Mouse (Mus musculus) heart, postnatal 36 days (tissue): ENCODE data around the gene Dnajb8. TPM values are rescaled to one million over a fixed set of nuclear protein-coding genes. Genes with fewer than 3 reads are reported as not detected.

ENCODE experiments used
- DNase-seq, 2 experiments: peaks; one replicate each; pipeline ENCODE4 v3.0.0; 2021 to 2022
- intact Hi-C: fragments of 180-260 bp; cut with DNase I; formaldehyde crosslinking; loops from one replicate; pipeline ENCODE4 v1.15.1; 2025
- total RNA-seq, 2 experiments: library from RNA; stranded (reverse); gene quantifications; 2 replicates each; pipeline ENCODE4 v1.2.3; 2021

The Dnajb8 gene
- total RNA-seq, 2 experiments from 2014 or later, result not detected

DNA sequence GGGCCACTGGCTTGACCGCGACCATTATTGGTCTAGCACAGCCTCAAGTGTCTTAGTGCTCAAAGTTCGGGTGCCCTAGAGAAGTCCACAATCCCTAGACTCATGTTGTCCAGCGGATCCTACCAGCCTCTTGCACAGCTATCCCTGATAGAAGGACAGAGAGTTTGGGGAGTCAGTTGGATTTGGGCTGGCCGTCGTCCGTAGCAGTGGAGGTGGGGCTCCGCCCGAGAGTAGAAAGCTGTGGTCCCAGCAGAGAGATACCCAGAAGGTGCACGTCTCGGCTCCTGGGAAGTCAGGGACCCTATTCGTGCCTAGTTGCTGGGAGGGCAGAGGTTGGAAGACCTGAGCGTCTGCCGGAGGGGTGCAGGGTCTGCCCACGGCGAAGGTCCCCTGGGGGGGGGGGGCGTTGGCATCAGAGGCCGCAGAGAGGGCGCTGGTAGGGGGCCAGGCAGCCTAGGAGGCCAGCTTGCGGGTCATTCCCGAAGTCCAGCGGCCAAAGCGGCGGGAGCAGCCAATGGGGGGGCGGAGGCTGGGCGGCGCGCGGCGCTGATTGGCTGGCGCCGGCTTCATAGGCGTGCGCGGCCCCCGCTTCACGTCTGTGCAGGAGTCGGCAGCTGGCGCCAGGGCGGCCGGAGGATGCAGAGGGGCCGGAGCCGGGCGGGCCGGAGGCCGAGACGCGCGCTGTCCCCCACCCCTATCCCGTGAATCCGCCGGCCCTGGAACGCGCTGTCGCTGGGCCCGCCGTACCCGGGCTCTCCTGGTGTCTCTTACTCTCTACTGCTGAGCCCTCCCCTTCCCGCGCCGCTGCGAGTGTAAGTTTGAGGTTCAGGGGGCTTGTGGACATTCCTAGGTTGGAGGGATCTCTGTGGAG is 23.8 kb upstream of the Dnajb8 start:
- peak; percentile 86 to 87 for DNase-seq
- intact Hi-C loops, result loop anchor here (5.0 kb wide), 1 partner anchor 51 kb away; no protein-coding TSS in a partner anchor

DNA sequence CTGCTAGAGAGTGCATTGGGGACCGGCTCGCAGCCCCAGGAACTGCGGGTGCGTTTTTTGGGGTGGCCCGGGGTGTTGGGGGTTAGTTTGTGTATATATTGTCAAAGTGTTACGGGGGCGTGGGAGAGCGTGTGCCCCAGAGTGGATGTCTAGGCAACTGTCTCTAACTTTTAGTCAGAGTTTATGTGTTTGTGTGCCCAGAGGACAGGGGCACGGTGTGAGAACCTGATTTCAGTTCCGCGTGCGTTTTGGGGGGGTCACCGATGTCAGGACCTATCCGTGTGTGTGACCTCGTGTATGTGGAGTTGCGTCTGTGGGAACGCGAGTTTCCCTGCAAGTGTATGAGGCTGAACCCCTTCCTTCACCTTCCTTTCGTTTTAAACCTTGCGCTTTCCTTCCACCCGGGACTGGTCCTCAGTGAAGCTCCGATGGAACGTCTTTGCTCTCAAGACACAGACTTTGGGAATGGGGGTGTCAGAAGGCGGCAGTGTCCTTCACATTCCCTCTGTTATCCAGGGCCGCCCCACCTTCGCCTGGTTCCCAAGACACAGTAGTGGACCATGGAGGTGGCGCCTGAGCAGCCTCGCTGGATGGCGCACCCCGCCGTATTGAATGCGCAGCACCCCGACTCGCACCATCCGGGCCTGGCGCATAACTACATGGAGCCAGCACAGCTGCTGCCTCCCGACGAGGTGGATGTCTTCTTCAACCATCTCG is 22.9 kb upstream of the Dnajb8 start:
- intact Hi-C loops, result loop anchor here (5.0 kb wide), 1 partner anchor 52 kb away; no protein-coding TSS in a partner anchor
- DNase-seq, result peak; percentile 33 to 50

DNA sequence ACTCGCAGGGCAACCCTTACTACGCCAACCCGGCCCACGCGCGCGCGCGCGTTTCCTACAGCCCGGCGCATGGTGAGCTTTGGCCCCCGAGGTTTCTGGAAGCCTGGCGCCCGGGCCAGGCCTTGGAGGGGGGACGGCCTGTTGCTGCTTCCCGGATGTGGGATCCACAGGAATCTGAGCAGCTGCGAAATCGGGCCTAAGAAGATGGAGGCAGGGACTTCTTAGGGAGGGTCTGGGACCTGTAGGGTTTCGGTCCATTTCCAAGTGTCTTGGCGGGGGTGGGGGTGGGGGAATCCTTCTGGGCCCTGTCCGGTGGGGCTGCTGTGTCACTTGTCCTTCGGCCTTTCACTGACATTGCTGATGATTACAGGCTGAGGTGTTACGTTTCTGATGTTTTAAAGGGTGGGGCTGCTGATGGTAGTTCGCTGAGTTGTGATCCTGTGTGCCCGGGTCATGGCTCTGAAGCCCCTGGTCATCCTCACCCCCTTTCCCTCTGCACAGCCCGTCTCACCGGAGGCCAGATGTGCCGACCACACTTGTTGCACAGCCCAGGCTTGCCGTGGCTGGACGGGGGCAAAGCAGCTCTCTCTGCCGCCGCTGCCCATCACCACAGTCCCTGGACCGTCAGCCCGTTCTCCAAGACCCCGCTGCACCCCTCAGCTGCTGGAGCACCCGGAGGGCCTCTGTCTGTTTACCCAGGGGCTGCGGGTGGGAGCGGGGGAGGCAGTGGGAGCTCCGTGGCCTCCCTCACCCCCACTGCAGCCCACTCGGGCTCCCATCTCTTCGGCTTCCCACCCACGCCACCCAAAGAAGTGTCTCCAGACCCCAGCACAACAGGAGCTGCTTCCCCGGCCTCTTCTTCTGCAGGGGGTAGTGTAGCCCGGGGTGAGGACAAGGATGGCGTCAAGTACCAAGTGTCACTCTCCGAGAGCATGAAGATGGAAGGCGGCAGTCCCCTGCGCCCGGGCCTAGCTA is 22.1 kb upstream of the Dnajb8 start:
- DNase-seq, result peak in 1 of 2 experiments; percentile 25
- intact Hi-C loops, result loop anchor here (5.0 kb wide), 1 partner anchor 53 kb away; no protein-coding TSS in a partner anchor

DNA sequence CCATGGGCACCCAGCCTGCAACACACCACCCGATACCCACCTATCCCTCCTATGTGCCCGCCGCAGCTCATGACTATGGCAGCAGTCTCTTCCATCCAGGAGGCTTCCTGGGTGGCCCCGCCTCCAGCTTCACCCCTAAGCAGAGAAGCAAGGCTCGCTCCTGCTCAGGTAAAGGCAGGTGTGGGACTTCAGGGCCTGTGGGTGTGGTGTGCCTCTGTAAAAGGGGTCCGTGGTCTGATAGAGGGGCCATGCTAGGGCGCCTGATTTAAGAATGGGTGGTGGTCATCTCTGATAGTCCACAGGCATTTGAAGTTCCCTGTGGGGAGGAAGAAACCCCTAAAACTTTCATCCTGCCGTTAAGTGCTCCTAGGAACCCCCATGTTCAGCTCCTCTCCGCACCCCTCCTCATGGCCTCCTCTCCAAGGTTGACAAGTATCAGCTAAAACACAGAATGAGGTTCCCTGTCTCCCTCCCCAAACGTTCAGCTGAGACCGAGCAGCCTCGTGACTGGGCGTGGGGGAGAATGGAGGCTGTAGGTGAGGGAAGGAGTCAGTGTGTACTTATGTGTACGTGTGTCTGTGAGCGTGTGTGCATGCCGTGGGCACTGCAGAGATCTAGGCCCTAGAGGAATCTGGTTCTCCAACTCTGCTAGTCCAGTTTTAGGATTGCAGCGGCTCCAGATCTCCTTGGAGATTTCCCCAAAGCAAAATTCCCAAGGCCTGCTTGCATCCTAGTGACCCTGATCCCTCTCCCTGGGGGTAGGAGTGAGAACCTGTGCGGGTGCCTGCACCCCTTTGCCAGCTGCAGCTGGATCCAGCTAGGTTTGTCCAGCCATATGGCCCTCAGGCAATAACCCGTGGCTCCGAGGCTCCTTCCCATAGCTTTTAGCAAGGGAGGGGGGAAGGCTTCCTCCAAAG is 21.1 kb upstream of the Dnajb8 start:
- intact Hi-C loops, result no loop called here
- DNase-seq, result no peak

DNA sequence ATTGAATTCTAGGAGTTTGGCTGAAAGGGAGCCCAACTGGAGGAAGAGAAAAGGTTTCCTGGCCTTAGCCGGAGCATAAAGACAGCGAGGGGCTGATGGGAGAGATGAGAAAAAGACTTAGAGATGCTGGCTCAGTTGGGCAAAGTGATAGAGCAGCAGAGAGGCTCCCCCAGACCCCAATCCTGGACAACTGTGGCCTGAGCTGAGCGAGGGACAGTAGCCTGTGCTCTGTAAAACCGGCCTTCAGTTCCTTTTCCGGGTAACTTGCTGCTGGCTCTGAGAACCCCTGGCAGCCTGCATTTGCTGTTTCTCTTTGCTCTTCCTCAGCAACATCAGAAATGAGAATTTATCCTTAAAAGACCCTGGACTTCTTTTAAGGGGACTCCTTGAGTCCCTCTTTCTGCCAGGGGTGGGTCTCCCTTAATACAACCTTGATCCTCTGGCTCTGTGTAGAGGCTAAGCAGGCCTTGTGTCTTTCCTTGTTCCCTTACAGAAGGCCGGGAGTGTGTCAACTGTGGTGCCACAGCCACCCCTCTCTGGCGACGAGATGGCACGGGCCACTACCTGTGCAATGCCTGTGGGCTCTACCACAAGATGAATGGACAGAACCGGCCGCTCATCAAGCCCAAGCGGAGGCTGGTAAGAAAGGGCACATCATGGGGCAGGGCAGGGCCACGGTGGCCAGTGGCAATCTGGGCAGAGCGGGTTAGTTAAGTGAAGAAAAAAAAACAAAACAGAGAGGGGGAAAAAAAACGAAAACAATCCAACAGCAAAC is 20.0 kb upstream of the Dnajb8 start:
- peak in 1 of 2 experiments; percentile 24 for DNase-seq
- intact Hi-C loops, result loop anchor here (2.0 kb wide), 1 partner anchor 65 kb away; no protein-coding TSS in a partner anchor

DNA sequence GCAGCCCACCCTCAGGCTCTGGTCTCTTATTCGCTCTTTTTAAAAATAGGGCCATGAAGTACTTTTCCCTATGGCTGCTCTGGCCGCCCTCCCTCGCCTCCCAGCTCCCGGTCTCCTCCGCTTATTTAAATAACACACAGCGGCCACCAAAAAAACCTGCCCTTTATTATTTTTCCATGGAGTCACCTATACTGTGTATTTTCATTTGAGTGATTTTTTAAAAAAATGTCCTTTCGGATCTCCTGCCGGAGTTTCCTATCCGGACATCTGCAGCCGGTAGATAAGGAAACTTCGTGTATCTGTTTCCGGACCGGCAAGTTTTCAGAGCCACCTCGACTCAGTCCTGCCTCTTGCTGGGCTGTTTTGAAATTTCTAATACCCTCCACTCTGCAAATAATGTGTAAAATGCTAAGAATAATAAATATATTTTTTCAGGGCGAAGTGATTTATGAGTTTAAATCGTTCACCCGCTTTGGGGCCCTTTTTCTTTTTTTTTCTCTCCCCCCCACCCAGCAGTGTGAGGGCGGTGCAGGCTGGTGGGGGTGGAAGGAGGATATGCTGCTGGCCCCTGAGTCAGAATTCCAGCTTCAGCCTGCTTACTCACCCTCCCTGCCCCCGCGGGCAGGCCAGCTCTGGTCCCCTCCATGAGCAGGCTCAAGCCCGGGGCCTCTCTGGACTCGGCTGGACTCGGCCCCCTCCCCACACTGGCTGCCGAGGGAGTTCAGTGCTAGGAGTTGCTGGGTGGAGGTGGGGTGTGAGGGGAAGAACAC is 19.0 kb upstream of the Dnajb8 start:
- DNase-seq, result peak; percentile 47 to 51
- intact Hi-C loops, result loop anchor here (2.0 kb wide), 1 partner anchor 66 kb away; no protein-coding TSS in a partner anchor

DNA sequence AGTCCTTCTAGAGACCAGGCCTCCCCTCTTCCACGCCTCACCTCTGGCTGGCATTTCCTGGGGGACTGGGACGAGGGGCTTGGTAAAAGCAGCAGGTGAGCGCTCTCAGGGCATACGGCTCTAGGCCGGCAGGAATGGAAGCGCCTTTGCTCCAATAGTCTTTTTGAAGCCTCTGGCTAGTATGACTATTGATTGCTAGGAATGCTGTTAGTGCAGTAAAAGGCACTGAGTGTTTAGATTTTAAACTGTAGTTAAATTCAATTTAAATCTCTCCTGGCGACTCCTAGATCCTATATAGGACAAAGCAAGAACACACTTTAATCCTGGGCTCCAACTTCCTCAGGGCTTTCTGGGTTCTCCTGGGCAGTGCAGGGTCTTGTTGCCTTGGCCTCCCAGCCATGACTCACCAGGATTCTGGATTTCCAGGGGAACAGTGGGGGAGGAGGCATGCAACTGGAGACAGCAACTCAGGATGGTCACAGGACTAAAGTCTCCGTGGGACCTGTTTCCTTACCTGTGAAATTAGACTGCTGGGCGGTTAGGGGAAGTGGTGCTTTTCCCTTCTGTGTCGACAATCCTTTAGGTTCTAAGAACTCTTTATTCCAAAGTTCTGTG is 18.2 kb upstream of the Dnajb8 start:
- intact Hi-C loops, result loop anchor here (2.0 kb wide), 1 partner anchor 67 kb away; no protein-coding TSS in a partner anchor
- no peak for DNase-seq

DNA sequence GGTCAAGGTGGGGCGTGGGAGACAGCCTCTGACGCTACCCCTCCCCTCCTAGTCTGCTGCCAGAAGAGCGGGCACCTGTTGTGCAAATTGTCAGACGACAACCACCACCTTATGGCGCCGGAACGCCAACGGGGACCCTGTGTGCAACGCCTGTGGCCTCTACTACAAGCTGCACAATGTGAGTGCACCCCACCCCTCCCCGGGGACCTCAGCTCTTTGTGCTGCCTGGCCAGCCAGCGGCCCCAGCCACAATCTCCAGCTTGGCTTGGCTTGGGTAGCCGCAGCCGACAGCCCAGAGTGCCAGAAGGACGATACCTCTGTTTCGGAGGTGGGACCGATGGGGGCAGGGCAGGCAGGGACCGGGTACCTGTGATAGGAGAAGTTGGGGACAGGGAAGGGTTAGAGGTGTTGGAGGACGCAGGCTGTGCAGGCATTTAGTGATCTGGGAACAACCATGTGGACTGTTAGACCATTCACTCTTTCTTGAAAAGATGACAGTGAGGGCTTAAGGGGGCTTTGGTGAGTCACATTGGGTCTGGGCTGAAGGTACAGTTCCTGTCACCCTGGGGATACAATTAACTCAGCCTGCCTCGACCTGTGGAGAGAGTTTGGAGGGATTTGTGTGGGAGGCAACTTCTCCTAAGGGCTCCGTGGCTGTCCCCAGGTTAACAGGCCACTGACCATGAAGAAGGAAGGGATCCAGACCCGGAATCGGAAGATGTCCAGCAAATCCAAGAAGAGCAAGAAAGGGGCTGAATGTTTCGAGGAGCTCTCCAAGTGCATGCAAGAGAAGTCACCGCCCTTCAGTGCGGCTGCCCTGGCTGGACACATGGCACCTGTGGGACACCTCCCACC is 17.3 kb upstream of the Dnajb8 start:
- intact Hi-C loops, result loop anchor here (5.0 kb wide), 1 partner anchor 158 kb away; no protein-coding TSS in a partner anchor
- DNase-seq, result peak; percentile 57 to 58

DNA sequence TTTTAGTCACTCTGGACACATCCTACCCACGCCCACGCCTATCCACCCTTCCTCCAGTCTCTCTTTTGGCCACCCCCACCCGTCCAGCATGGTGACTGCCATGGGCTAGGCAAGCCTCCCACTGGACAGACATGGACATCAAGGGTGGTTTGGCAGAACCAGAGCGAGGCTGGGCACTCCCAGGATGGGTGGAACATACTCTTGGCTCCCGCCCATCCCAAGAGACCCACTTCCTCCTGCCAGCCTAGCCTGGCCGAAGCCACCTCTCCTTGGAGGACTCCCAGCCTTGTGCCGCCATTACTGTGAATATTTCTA is 16.7 kb upstream of the Dnajb8 start:
- intact Hi-C loops, result loop anchor here (5.0 kb wide), 1 partner anchor 157 kb away; no protein-coding TSS in a partner anchor
- peak in 1 of 2 experiments; percentile 15 for DNase-seq

DNA sequence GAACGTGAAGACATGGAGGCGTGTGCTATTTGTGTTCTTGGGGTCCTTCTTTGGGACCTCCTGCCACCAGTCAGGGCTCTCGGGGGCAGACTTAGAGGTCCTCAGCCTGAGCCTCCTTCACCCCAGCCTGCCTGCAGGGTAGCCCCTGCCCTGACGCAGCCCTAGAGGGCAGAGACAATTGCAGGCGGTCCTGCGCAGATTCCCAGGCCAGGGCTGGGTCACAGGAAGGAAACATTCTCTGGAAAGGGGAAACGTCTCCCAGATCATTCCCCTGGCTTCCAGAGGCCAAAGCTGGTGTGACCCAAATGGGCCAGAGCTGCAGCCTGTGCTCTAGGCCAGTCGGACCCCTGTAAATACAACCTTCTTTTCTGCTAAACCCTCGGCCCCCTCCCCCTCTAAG is 16.1 kb upstream of the Dnajb8 start:
- peak; percentile 48 to 55 for DNase-seq
- intact Hi-C loops, result loop anchor here (5.0 kb wide), 1 partner anchor 156 kb away; no protein-coding TSS in a partner anchor

DNA sequence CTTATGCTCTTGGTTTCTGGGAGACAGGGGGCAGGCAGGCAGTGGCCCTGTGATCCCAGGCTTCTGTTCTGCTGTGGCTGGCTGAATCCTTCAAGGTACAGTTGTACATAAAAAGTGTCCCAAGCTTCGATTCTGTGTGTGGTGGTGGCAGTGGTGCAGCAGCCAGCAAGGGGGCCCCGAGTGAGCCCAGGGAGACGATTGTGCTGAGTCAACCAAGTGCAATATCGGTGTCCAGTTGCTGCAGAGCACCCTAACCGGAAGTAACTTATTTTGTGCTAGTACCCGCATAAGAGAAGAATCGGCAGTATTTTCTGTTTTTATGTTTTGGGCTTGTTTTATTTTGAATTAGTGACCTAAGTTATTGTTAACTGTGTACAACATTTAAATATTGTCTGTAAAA is 15.5 kb upstream of the Dnajb8 start:
- DNase-seq, result no peak
- intact Hi-C loops, result loop anchor here (5.0 kb wide), 1 partner anchor 156 kb away; no protein-coding TSS in a partner anchor

DNA sequence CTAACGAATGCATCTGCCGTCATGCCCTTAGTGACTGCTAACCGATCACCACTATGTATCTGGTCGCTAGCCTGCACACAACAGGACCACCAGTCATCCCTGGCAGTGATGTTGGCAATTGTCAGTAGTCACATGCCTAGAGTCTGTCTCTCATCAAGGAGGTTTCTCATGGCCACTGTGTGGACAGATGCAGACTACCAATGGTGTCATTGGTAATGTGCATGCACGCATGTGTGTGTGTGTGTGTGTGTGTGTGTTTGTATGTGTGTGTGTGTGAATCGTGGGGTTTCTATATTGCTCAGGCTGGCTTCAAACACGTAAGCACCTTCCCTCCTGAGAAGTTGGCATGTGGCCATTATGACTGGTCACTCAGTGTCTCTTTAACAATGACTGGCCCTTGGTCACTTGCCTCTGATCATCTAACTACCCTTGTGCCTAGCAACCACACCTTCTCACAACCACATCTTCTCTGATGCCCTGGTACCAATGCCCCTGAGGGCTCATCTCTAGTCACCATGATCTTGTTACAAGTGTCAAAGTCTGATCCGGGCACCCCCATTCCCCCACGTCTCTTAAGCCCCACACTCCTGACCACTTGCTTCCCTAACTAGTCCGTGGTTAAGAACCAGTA is 14.6 kb upstream of the Dnajb8 start:
- intact Hi-C loops, result loop anchor here (5.0 kb wide), 1 partner anchor 155 kb away; no protein-coding TSS in a partner anchor
- no peak for DNase-seq

DNA sequence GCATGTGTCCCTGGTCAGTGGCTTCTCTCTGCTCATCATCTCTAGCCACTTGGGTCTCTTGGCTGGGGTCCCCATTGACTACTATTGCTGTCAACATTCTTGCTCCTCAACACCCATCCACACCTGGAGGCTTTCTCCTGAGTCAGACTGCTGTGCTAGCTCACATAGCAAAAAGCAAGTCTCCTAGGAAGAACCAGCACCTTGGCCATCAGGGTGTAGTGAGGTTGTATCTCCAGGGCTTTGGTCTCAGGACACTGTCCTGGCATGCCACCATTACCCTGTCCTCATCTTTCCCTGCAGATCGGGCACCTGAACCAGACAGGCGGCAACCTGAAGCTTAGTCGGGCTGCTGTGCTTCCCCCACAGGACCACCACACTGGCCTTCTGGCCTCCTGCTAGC is 13.7 kb upstream of the Dnajb8 start:
- no peak for DNase-seq
- intact Hi-C loops, result loop anchor here (5.0 kb wide), 1 partner anchor 154 kb away; no protein-coding TSS in a partner anchor

DNA sequence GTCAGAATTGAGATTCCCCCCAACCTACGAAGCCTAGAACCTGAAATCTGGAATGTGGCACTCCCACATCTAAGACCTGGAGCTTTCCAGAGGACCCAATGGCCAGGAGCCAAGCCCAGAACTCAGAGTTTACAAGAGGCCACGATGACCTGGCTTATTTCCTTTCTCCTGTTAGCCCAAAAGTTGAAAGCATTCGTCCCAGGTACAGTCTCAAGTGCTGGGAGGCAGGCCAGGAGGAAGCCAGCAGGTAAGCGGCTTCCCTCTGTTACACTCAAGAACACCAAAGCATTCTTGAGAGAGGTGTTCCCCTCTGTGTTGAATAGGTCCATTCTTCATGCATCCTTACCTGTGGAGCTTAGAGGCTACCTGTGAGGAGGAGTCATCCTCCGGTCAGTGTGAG is 12.6 kb upstream of the Dnajb8 start:
- no peak for DNase-seq

DNA sequence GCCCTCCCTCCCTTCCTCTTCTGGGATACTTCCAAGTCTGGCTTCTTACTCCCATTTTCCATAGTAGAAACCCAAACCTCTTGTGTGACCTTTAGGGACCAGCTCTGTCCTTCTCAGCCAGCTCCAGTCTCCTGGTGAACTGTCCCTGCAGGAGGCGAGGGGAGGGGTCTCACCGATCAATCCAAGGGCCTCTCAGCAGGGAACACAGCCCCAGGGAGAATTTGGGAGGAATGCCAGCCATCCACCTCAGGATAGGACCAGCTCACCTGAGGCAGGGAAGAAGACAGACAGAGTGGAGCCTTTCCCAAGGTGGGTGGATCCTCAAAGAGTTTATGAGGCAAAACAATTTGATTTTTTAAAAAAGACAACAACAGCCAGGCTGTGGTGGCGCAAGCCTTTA is 11.9 kb upstream of the Dnajb8 start:
- DNase-seq, result no peak
- intact Hi-C loops, result no loop called here

More for the DNA sequence above, 12.6 kb upstream of the Dnajb8 start:
- intact Hi-C loops, result loop anchor here (5.0 kb wide), 1 partner anchor 153 kb away; no protein-coding TSS in a partner anchor
